Mouse (Mus musculus): ENCODE measurements around the gene Rapgef1.

GRCm38 (mm10) chr2:29591626-29592025, 27.9 kb upstream of the Rapgef1 start:
- TF ChIP-seq CTCF (IDR thresholded peaks at IDR 0.05; ENCODE audit: control insufficient read depth, insufficient read depth, insufficient replicate concordance, low read depth, low read length), result no peak
- no peak for TF ChIP-seq POLR2A (IDR thresholded peaks at IDR 0.05; ENCODE audit: control insufficient read depth, low read depth, low read length)
